Mouse (Mus musculus) retina, postnatal 1 day (tissue): Measurements from ENCODE around the gene Actr2.
"Not testable (repeated sequence)": the region's sequence is repeated elsewhere in the genome, so short reads cannot be mapped to it uniquely, and the experiment has no call there.

Source experiments
- DNase-seq: peaks from one replicate; pipeline ENCODE4 v3.0.0-alpha.2; 2012

Gene Actr2

GRCm38 (mm10) chr11:20112741-20113480 lies at the start of gene Actr2:
Actr2 (minus strand) TSS chr11:20112913.
- DNase-seq, result peak; percentile 98

- no peak for DNase-seq
These were observed 46.2 kb upstream of the Actr2 start for GRCm38 (mm10) chr11:20158879-20159278.

- DNase-seq, result not testable (repeated sequence)
These were observed 40.8 kb upstream of the Actr2 start for GRCm38 (mm10) chr11:20153542-20153941.

GRCm38 (mm10) chr11:20152107-20152901 lies 39.6 kb upstream of the Actr2 start:
- no peak for DNase-seq

GRCm38 (mm10) chr11:20151290-20151689 lies 38.6 kb upstream of the Actr2 start:
- DNase-seq, result no peak

GRCm38 (mm10) chr11:20149936-20150335 lies 37.2 kb upstream of the Actr2 start:
- DNase-seq, result no peak

- DNase-seq, result no peak
These were observed 32.7 kb upstream of the Actr2 start for GRCm38 (mm10) chr11:20145383-20145782.

- DNase-seq, result no peak
These were observed 32.0 kb upstream of the Actr2 start for GRCm38 (mm10) chr11:20144536-20145263.

- not testable (repeated sequence) for DNase-seq
These were observed 31.0 kb upstream of the Actr2 start for GRCm38 (mm10) chr11:20143687-20144086.

GRCm38 (mm10) chr11:20142516-20142915 lies 29.8 kb upstream of the Actr2 start:
- no peak for DNase-seq

GRCm38 (mm10) chr11:20140286-20140685 lies 27.6 kb upstream of the Actr2 start:
- no peak for DNase-seq

GRCm38 (mm10) chr11:20139711-20140110 lies 27.0 kb upstream of the Actr2 start:
- DNase-seq, result no peak

- DNase-seq, result no peak
These were observed 25.9 kb upstream of the Actr2 start for GRCm38 (mm10) chr11:20138498-20139208.

- no peak for DNase-seq
These were observed 25.2 kb upstream of the Actr2 start for GRCm38 (mm10) chr11:20137872-20138271.

- no peak for DNase-seq
These were observed 23.6 kb upstream of the Actr2 start for GRCm38 (mm10) chr11:20136314-20136713.

GRCm38 (mm10) chr11:20134869-20135268 lies 22.2 kb upstream of the Actr2 start:
- not testable (repeated sequence) for DNase-seq

GRCm38 (mm10) chr11:20133721-20134120 lies 21.0 kb upstream of the Actr2 start:
- no peak for DNase-seq

GRCm38 (mm10) chr11:20132955-20133562 lies 20.3 kb upstream of the Actr2 start:
- peak; percentile 81 for DNase-seq

- no peak for DNase-seq
These were observed 14.2 kb upstream of the Actr2 start for GRCm38 (mm10) chr11:20126673-20127516.

GRCm38 (mm10) chr11:20125423-20125822 lies 12.7 kb upstream of the Actr2 start:
- no peak for DNase-seq

- no peak for DNase-seq
These were observed 4.0 kb upstream of the Actr2 start for GRCm38 (mm10) chr11:20116701-20117100.
